Mouse (Mus musculus): Measurements from ENCODE around the gene Arrdc2. TPM values are rescaled to one million over a fixed set of nuclear protein-coding genes. Genes with fewer than 3 reads are reported as not detected.

Gene Arrdc2
- total and polyA plus RNA-seq, 2 experiments from 2014 or later: 3.0 to 4.5 TPM

DNA sequence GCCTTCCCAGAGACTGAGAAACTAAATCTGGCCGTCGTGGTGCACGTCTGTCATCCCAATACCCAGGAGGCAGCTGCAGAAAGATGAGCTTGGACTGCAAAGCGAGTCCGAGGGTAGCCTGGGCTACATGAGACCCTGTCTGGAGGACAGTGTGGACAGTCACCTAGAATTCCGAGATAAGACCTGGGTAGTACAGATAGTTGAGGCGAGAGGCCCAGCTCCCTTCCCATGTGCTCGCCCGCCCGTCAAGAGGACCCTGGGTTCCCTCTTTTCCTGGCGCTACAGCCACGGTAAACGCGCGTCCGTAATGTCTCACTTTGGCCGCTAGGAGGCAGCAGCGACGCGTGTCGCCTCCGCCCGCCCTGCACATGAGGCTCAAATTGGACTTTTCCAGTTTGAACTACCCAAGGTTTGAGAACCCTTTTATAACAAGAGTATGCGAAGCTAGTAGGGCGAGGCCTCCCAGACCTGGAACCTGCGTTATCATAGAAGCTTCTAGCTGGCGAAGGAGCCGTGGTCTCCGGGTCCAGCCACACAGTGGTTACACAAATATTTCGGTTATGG is 18.0 kb downstream of the Arrdc2 start:
- peaks cover 30% of the 10 kb centered on the region; the same call in 1 of the 2 replicates for H3K27me3 ChIP-seq (ENCODE audit: control insufficient read depth, insufficient read depth, low read length)

GRCm38 (mm10) chr8:70820101-70820935 is 19.2 kb downstream of the Arrdc2 start:
- H3K4me1 ChIP-seq (ENCODE audit: control insufficient read depth, insufficient read depth): no peaks in the 10 kb centered on the region
- H3K4me3 ChIP-seq (ENCODE audit: low read depth, low read length): no peak overlapping the region
- DNase-seq (ENCODE audit: low spot score) (peak; percentile 65), ATAC-seq (ENCODE audit: insufficient read depth, low read depth) (peak; percentile 66)
- no peak overlapping the region for H3K27ac ChIP-seq (ENCODE audit: low read depth)
- peaks cover 13% of the 10 kb centered on the region; the same call in 1 of the 2 replicates for H3K9me3 ChIP-seq (replicated peaks; ENCODE audit: control insufficient read depth, low read length)
- TF ChIP-seq CTCF (IDR thresholded peaks at IDR 0.05; ENCODE audit: low read depth) (no peak), EP300 (IDR thresholded peaks at IDR 0.05; ENCODE audit: low read depth) (no peak)
- H3K4me2 ChIP-seq (ENCODE audit: low read depth, low read length): no peak overlapping the region
- no peak overlapping the region for H3K9ac ChIP-seq (replicated peaks; ENCODE audit: low read depth, low read length)
- H3K36me3 ChIP-seq (replicated peaks; ENCODE audit: control insufficient read depth, insufficient read depth, low read length): no peaks in the 10 kb centered on the region
- peaks cover 36% of the 10 kb centered on the region; the same call in 1 of the 2 replicates for H3K27me3 ChIP-seq (ENCODE audit: control insufficient read depth, insufficient read depth, low read length)
- WGBS: 12% methylated on average over 31 of the region's 31 CpGs

More for the DNA sequence above, 18.0 kb downstream of the Arrdc2 start:
- 16% methylated on average over 30 of the region's 30 CpGs for WGBS
- Histone ChIP-seq H3K9ac (replicated peaks; ENCODE audit: low read depth, low read length) (no peak overlapping the region), H3K36me3 (replicated peaks; ENCODE audit: control insufficient read depth, insufficient read depth, low read length) (no peaks in the 10 kb centered on the region), H3K4me2 (ENCODE audit: low read depth, low read length) (no peak overlapping the region), H3K27ac (ENCODE audit: low read depth) (no peak overlapping the region), H3K4me3 (ENCODE audit: low read depth, low read length) (no peak overlapping the region), H3K4me1 (ENCODE audit: control insufficient read depth, insufficient read depth) (no peaks in the 10 kb centered on the region), H3K9me3 (replicated peaks; ENCODE audit: control insufficient read depth, low read length) (peaks cover 13% of the 10 kb centered on the region; the same call in 1 of the 2 replicates)
- DNase-seq (ENCODE audit: low spot score): peak; percentile 58
- TF ChIP-seq CTCF (IDR thresholded peaks at IDR 0.05; ENCODE audit: low read depth) (peak; percentile 96), EP300 (IDR thresholded peaks at IDR 0.05; ENCODE audit: low read depth) (no peak)
- peak; percentile 44; the same call in 1 of the 2 replicates for ATAC-seq (ENCODE audit: insufficient read depth, low read depth)

GRCm38 (mm10) chr8:70816679-70817078 is 22.8 kb downstream of the Arrdc2 start:
- Histone ChIP-seq H3K9me3 (replicated peaks; ENCODE audit: control insufficient read depth, low read length) (peaks cover 13% of the 10 kb centered on the region; the same call in 1 of the 2 replicates), H3K27ac (ENCODE audit: low read depth) (no peak overlapping the region), H3K27me3 (ENCODE audit: control insufficient read depth, insufficient read depth, low read length) (peaks cover 36% of the 10 kb centered on the region; the same call in 1 of the 2 replicates), H3K4me1 (ENCODE audit: control insufficient read depth, insufficient read depth) (no peaks in the 10 kb centered on the region), H3K4me3 (ENCODE audit: low read depth, low read length) (no peak overlapping the region), H3K4me2 (ENCODE audit: low read depth, low read length) (no peak overlapping the region), H3K9ac (replicated peaks; ENCODE audit: low read depth, low read length) (no peak overlapping the region), H3K36me3 (replicated peaks; ENCODE audit: control insufficient read depth, insufficient read depth, low read length) (no peaks in the 10 kb centered on the region)
- no peak for DNase-seq (ENCODE audit: low spot score)
- WGBS: 12% methylated on average over 30 of the region's 30 CpGs
- ATAC-seq (ENCODE audit: insufficient read depth, low read depth): peak; percentile 22; the same call in 1 of the 2 replicates
- no peak for TF ChIP-seq EP300 (IDR thresholded peaks at IDR 0.05; ENCODE audit: low read depth)
- TF ChIP-seq CTCF (IDR thresholded peaks at IDR 0.05; ENCODE audit: low read depth): no peak

DNA sequence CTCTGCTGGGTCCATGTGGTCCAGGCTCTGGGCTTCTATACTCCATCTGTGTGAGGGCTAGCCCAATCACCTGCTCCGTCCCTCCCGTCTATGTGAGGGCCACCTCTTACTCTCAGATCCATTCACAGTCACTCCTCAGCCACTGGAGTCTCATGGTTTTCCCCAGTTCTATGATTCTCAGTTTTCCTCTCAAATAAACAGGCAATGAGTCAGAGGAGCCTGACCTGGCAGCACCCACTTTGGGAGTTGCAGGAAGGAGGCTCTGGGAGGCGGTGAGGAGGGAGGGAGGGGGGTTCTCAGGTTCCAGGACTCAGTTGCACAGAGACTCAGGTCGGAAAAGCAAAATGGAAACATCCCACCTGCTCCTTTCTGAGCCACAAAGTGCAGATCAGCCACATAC is 26.6 kb downstream of the Arrdc2 start:
- Histone ChIP-seq H3K4me1 (ENCODE audit: control insufficient read depth, insufficient read depth) (no peaks in the 10 kb centered on the region), H3K36me3 (replicated peaks; ENCODE audit: control insufficient read depth, insufficient read depth, low read length) (no peaks in the 10 kb centered on the region), H3K9me3 (replicated peaks; ENCODE audit: control insufficient read depth, low read length) (no peaks in the 10 kb centered on the region), H3K9ac (replicated peaks; ENCODE audit: low read depth, low read length) (no peak overlapping the region), H3K27ac (ENCODE audit: low read depth) (no peak overlapping the region), H3K4me2 (ENCODE audit: low read depth, low read length) (no peak overlapping the region), H3K4me3 (ENCODE audit: low read depth, low read length) (no peak overlapping the region), H3K27me3 (ENCODE audit: control insufficient read depth, insufficient read depth, low read length) (peaks cover 25% of the 10 kb centered on the region; the same call in 1 of the 2 replicates)
- WGBS: 52% methylated on average over 4 of the region's 4 CpGs
- TF ChIP-seq EP300 (IDR thresholded peaks at IDR 0.05; ENCODE audit: low read depth) (no peak), CTCF (IDR thresholded peaks at IDR 0.05; ENCODE audit: low read depth) (no peak)
- no peak for ATAC-seq (ENCODE audit: insufficient read depth, low read depth)
- DNase-seq (ENCODE audit: low spot score): no peak

- Histone ChIP-seq H3K36me3 (replicated peaks; ENCODE audit: control insufficient read depth, insufficient read depth, low read length) (no peaks in the 10 kb centered on the region), H3K9me3 (replicated peaks; ENCODE audit: control insufficient read depth, low read length) (no peaks in the 10 kb centered on the region), H3K9ac (replicated peaks; ENCODE audit: low read depth, low read length) (no peak overlapping the region), H3K27ac (ENCODE audit: low read depth) (no peak overlapping the region), H3K4me3 (ENCODE audit: low read depth, low read length) (no peak overlapping the region), H3K4me2 (ENCODE audit: low read depth, low read length) (no peak overlapping the region), H3K27me3 (ENCODE audit: control insufficient read depth, insufficient read depth, low read length) (peaks cover 17% of the 10 kb centered on the region; the same call in 1 of the 2 replicates), H3K4me1 (ENCODE audit: control insufficient read depth, insufficient read depth) (no peaks in the 10 kb centered on the region)
- 40% methylated on average over 4 of the region's 4 CpGs for WGBS
- no peak for TF ChIP-seq CTCF (IDR thresholded peaks at IDR 0.05; ENCODE audit: low read depth)
- ATAC-seq (ENCODE audit: insufficient read depth, low read depth): no peak
- no peak for DNase-seq (ENCODE audit: low spot score)
Observed at GRCm38 (mm10) chr8:70812055-70812454, 27.5 kb downstream of the Arrdc2 start.
